Mouse (Mus musculus): ENCODE results near the gene Bach1.

DNA sequence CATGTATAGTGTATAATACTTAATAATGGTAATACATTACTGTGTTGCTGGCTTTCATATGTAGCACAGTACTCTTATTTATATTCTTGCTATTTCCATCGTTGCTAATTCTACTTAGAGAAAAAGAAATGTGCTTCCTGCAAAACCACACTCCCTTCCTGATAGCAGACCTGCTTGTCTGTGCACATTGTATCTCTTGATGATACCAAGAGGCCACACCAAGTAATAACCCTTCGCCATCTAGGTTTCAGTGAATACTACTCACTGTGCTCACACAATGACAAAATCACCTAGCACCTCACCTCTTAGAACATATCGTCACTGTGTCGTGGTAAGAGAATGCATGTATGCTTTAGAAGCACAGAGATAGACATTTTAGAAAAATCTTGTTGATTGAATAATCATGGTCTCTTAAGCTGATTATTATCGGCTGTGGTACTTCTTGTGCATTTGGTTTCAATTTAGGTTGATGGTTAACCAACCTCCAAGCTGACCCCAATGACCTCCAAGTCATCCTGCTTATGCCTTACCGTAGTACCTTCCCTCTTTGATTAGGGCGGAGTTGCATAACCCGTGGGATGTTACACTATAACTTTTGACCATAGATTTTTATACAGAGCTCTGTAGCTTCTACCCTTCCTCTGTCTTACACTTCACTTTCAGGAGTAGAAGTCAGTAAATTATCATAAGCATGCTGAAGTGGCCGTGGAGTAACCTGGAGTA, 17.7 kb upstream of the Bach1 start:
- TF ChIP-seq CTCF (IDR thresholded peaks at IDR 0.05; ENCODE audit: control insufficient read depth, insufficient read depth, insufficient read length) (no peak), USF1 (IDR thresholded peaks at IDR 0.05; ENCODE audit: low read depth) (no peak), MAX (IDR thresholded peaks at IDR 0.05) (no peak), CEBPB (IDR thresholded peaks at IDR 0.05; ENCODE audit: low read depth) (no peak), MYOG (IDR thresholded peaks at IDR 0.05; ENCODE audit: control insufficient read depth, extremely low read depth, insufficient read length) (no peak), MYOD1 (IDR thresholded peaks at IDR 0.05; ENCODE audit: control insufficient read depth, insufficient read length, low read depth) (no peak)

Data from C2C12 (cell line).